Mouse (Mus musculus) kidney, embryonic 16.5 days (tissue): ENCODE data around the gene Adcy6. TPM values are rescaled to one million over a fixed set of nuclear protein-coding genes. Genes with fewer than 3 reads are reported as not detected.

Source experiments
- ATAC-seq: fragments of 200-750 bp; cut with Nextera tagmentation; 2 replicates; pipeline ENCODE4 v1.8.0; 2017; ENCODE audit warnings: moderate TSS enrichment; ENCODE audit not compliant: low FRiP score, low TSS enrichment
- H3K27ac ChIP-seq: fragments of 300-500 bp; sonication (generic); 2 replicates; pipeline ENCODE4 v1.5.1; 2014; ENCODE audit warnings: low read length
- H3K27me3 ChIP-seq: fragments of 300-500 bp; sonication (generic); 2 replicates; pipeline ENCODE4 v1.6.1; 2014; ENCODE audit warnings: low read length, control low read depth, mixed read lengths; ENCODE audit not compliant: insufficient read depth
- H3K36me3 ChIP-seq: fragments of 300-500 bp; sonication (generic); 2 replicates; pipeline ENCODE4 v1.6.1; 2014; ENCODE audit warnings: low read length, control low read depth, mixed read lengths; ENCODE audit not compliant: insufficient read depth
- H3K4me1 ChIP-seq: fragments of 300-500 bp; sonication (generic); 2 replicates; pipeline ENCODE4 v1.6.1; 2014; ENCODE audit warnings: low read length, control low read depth, mixed read lengths; ENCODE audit not compliant: insufficient read depth
- H3K4me2 ChIP-seq: fragments of 300-500 bp; sonication (generic); replicated peaks from 2 replicates; pipeline ENCODE4 v1.6.1; 2014; ENCODE audit warnings: low read depth, low read length
- H3K4me3 ChIP-seq: fragments of 300-500 bp; sonication (generic); 2 replicates; pipeline ENCODE4 v1.5.1; 2014; ENCODE audit warnings: mild to moderate bottlenecking, low read length
- H3K9ac ChIP-seq: fragments of 300-500 bp; sonication (generic); replicated peaks from 2 replicates; pipeline ENCODE4 v1.6.1; 2014; ENCODE audit warnings: low read length
- H3K9me3 ChIP-seq: fragments of 300-500 bp; sonication (generic); 2 replicates; pipeline ENCODE4 v1.6.1; 2016; ENCODE audit warnings: low read length, control low read depth
- WGBS: fragments of 180-500 bp; shearing (Covaris S2); extraction: QIAGEN DNeasy Blood & Tissue Kit; methylation state at CpG from one replicate; pipeline ENCODE4 v1.1.7; 2014; 5-methylcytosine and 5-hydroxymethylcytosine counted together
- polyA plus RNA-seq: library from polyadenylated mRNA; unstranded; fragments of >200 nt; fragmentation: Nextera tagmentation; extraction: Ambion mirVana; gene quantifications from 2 replicates; pipeline ENCODE4 v1.2.1, GENCODE M21; 2015

Gene Adcy6
- polyA plus RNA-seq, 1 experiment from 2014 or later = 26.0 TPM

DNA sequence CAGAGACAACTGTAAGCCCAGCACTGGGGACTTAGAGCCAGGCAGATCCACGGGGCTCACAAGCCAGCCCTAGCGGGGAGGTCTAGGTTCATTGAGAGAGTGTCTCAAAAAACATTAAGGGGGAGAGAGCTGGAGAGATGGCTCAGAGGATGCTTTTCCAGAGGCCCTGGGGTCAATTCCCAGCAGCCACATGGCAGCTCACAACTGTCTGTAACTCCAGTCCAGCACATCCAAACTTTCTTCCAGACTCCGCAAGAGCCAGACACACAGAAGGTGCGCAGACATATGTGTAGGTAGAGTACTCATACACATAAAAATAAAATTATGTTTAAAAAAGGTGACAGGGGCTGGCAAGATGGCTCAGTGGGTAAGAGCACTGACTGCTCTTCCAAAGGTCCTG, 36.6 kb downstream of the Adcy6 start:
- no peak for ATAC-seq
- H3K4me1 ChIP-seq = peaks cover 9% of the 10 kb centered on the region
- H3K36me3 ChIP-seq = no peaks in the 10 kb centered on the region
- H3K9me3 ChIP-seq = no peaks in the 10 kb centered on the region
- H3K4me3 ChIP-seq = no peak overlapping the region
- no peak overlapping the region for H3K9ac ChIP-seq
- no peak overlapping the region for H3K27ac ChIP-seq
- no peaks in the 10 kb centered on the region for H3K27me3 ChIP-seq
- H3K4me2 ChIP-seq = no peak overlapping the region
- WGBS = 71% methylated on average over 4 of the region's 4 CpGs

DNA sequence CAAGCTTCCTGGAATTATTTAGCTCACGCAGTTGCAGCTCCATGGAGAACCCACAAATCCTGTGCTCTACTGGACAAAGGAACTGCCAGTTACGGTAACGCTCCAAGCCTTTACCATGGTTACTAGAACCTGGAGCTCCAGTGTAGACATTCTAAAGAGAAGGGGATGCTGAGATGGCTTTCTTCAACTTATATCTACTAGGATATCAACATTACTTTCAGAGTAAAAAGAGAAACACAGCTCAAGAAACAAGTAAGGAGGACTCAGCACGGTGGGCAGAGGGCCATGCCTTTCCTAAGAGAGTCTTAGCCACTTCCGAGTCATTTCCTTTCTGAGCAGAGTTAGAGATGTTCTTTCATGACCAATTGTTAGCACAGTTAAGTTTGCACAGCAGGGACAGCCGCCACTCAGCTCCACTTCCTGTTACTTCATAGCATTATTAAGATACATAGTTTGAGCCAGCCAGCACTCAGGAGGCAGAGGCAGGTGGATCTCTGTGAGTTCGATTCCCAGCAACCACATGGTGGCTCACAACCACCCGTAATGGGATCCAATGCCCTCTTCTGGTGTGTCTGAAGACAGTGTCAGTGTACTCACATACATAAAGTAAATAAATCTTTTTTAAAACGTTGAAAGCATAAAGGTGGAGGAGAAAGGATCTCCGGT, 38.9 kb downstream of the Adcy6 start, which contains the start of the genes Ccnt1 and 4930415O20Rik:
Gene Ccnt1 (minus strand): TSS at position 51 of the 666 bp plus-strand sequence.
Gene 4930415O20Rik (plus strand): TSS at position 132 of the 666 bp plus-strand sequence.
- Histone ChIP-seq H3K4me1 (peaks cover 14% of the 10 kb centered on the region), H3K9ac (no peak within 1 kb of the TSS), H3K9me3 (no peaks in the 10 kb centered on the region), H3K4me2 (no peak within 1 kb of the TSS), H3K27ac (no peak within 1 kb of the TSS), H3K4me3 (no peak within 1 kb of the TSS), H3K36me3 (no peaks in the 10 kb centered on the region), H3K27me3 (no peaks in the 10 kb centered on the region)
- 82% methylated on average over 10 of the region's 10 CpGs for WGBS
- ATAC-seq = no peak

DNA sequence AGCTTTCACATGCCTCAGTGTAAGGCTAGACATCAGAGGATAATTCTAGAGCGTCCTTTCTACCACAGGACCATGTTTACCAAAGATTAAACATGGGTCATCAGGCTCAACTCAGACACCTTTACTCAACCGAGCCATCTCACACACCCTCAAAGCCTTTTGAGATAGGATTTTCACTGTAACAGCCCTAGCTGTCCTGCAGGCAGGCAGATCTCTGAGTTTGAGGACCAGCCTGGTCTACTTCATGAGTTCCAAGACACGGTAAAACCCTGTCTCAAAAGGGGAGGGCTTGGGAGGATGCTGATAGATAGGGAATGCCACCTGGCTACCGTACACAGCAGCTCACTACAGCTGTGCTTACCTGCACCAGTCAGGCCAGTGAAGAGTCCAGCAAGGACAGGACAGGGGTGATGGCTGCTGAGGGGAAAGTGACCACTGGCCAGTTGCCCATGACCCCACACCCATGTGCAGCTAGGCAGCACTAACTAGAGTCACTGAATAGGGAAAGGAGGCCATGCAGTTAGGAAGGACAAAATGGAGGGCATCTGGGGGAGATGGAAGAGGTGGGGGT, 40.0 kb downstream of the Adcy6 start:
- WGBS = 90% methylated on average over 4 of the region's 4 CpGs

DNA sequence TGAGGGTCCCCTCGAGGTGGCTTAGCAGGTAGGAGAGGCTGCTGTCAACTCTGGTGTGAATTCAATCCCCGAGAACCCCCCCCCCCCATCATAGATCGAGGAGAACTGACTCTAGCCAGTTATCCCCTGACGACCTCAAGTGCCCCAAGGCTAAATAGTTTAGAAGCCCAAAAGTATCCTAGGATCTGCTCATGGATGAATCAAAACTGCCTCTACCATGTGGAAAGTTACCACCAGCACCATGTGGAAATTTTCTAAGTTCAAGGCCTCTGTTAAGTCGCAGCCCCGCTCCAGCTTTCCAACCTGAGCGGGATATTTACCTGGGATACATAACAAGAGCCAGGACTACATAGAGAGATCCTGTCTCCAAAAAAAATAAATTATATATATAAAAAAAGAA, 40.7 kb downstream of the Adcy6 start:
- peak overlapping the region; percentile 88 for H3K4me2 ChIP-seq
- ATAC-seq = no peak
- 64% methylated on average over 7 of the region's 7 CpGs for WGBS
- H3K36me3 ChIP-seq = no peaks in the 10 kb centered on the region
- no peaks in the 10 kb centered on the region for H3K27me3 ChIP-seq
- H3K4me1 ChIP-seq = peaks cover 26% of the 10 kb centered on the region
- H3K9ac ChIP-seq = peak overlapping the region; percentile 93
- no peaks in the 10 kb centered on the region for H3K9me3 ChIP-seq
- peak overlapping the region; percentile 99 for H3K4me3 ChIP-seq
- peak overlapping the region; percentile 97; the same call in 1 of the 2 replicates for H3K27ac ChIP-seq

More for the DNA sequence above, 40.0 kb downstream of the Adcy6 start:
- no peak overlapping the region for H3K9ac ChIP-seq
- no peak overlapping the region for H3K27ac ChIP-seq
- no peaks in the 10 kb centered on the region for H3K36me3 ChIP-seq
- no peak for ATAC-seq
- no peaks in the 10 kb centered on the region for H3K27me3 ChIP-seq
- no peaks in the 10 kb centered on the region for H3K9me3 ChIP-seq
- peaks cover 25% of the 10 kb centered on the region for H3K4me1 ChIP-seq
- H3K4me3 ChIP-seq = no peak overlapping the region
- H3K4me2 ChIP-seq = no peak overlapping the region

DNA sequence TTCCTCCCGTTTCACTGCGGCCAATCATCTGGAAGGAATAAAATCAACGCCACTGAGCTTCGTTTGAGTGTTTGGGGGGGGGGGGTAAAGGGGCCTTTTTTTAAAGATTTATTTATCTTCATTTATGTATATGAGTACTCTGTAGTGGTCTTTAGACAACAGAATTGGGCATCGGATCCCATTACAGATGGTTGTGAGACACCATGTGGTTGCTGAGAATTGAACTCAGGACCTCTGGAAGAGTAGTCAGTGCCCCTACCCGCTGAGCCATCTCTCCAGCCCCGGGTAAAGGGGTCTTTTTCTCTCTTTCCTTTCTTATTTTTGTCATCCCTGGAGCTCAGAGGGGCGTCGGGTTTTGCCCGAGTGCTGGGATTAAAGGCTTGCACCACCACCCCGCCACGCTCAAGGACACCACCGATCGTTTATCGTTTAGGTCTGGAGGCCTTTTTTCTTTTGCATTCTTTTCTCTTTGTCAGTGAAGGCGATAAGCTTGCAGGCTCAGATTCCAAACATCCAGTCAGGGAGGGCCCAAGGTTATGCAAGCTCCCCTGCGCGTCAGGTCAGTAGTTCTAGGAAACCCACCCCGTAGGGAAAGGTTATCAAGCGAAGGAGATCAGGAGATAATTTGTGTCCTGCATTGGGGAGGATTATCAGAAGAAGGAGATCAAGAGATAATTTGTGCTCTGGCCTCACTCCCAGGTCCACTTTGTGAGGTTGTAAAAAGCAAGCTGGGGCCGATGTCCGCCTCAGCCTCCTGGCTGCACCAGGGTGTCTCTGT, 41.4 kb downstream of the Adcy6 start:
- Histone ChIP-seq H3K4me3 (peak overlapping the region; percentile 99), H3K4me2 (peak overlapping the region; percentile 88), H3K27me3 (no peaks in the 10 kb centered on the region), H3K27ac (peak overlapping the region; percentile 97), H3K9ac (peak overlapping the region; percentile 93), H3K4me1 (peaks cover 26% of the 10 kb centered on the region), H3K9me3 (no peaks in the 10 kb centered on the region), H3K36me3 (peaks cover 3% of the 10 kb centered on the region)
- WGBS = 4% methylated on average over 22 of the region's 22 CpGs
- ATAC-seq = 0 out of 2 replicates have a peak, but pooled peaks have one; percentile 17

DNA sequence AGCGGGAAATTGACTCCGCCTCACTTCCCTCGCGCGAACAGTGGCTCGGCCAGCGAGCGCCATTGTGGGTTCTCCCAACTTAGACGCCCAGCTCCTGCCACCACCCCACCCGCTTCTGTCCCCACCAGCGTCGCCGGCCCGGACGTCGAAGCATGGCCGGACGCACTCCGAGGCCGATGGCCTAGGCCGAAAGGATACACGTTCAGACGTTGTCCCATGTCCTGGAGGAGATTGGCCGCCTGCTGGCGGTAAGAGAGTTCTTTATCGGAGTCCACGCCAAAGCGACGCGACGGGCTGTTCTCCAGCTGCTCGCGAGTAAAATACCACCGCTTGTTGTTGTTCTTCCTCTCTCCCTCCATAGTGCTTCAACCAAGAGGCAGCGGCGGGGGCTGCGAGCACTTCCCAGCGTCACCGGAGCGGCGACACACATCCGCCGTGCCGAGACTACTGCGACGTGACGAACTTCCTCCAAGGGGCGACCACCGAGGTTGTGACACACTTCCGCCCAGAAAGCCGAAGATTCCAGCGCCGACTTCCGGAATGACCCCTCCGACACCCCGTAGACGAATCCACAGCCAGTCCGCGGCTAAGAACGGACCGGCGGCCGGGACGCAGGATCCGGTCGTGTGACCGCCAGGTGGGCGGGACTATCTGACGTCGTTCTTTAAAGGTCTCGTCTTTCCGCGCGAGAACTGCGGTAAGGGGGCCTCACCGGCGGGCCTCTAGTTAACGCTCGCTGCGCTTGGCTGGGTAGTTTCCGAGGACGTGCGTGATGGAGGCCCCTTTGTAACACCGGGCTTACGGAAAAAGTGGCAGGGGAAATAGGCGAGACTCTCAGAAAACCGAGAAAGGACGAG, 42.4 kb downstream of the Adcy6 start:
- peaks cover 12% of the 10 kb centered on the region for H3K36me3 ChIP-seq
- H3K4me2 ChIP-seq = peak overlapping the region; percentile 94
- no peaks in the 10 kb centered on the region for H3K27me3 ChIP-seq
- peak overlapping the region; percentile 96 for H3K9ac ChIP-seq
- H3K9me3 ChIP-seq = no peaks in the 10 kb centered on the region
- WGBS = under 1% methylated on average over 88 of the region's 88 CpGs
- H3K4me1 ChIP-seq = peaks cover 26% of the 10 kb centered on the region
- peak overlapping the region; percentile 98 for H3K27ac ChIP-seq
- ATAC-seq = peak; percentile 96
- H3K4me3 ChIP-seq = peak overlapping the region; percentile 99

DNA sequence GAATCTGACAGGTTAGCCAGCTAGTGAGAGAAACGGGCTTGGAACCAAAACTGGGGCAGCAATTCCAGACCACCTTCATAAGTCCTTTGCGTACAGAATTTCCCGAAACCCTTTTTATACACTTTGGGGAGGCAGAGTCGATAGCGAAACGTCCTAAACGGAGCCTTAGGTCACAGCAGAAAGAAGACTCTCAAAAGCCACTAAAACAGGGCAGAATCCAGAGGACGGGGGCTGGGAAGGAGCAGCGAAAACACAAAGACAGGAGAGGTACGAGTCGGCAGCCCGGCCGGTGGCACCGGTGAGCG, 43.0 kb downstream of the Adcy6 start:
- WGBS = under 1% methylated on average over 15 of the region's 15 CpGs
- no peaks in the 10 kb centered on the region for H3K9me3 ChIP-seq
- H3K9ac ChIP-seq = peak overlapping the region; percentile 96
- peak overlapping the region; percentile 94 for H3K4me2 ChIP-seq
- ATAC-seq = no peak
- H3K4me3 ChIP-seq = peak overlapping the region; percentile 99
- H3K27me3 ChIP-seq = no peaks in the 10 kb centered on the region
- peaks cover 26% of the 10 kb centered on the region for H3K4me1 ChIP-seq
- H3K27ac ChIP-seq = peak overlapping the region; percentile 98
- H3K36me3 ChIP-seq = peaks cover 13% of the 10 kb centered on the region

DNA sequence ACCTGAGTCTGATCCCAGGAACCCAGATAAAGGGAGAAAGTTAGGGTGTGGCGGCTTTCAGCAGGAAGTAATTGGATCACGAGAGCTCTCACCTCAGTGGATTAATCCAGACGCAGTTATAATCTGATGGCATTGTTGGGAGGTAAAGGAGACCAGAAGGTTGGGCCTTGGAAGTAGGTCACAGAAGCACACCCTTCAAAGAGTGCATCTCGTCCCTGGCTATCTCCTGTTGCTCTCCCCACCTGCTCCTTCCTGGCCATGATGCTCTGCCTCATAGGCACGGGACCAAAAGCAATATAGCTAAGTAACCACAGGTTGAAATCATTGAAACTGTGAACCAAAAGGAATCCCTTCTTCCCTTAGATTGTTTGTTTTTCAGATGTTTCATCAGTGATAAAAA, 52.7 kb downstream of the Adcy6 start:
- ATAC-seq = no peak
- Histone ChIP-seq H3K9ac (no peak overlapping the region), H3K27me3 (no peaks in the 10 kb centered on the region), H3K27ac (no peak overlapping the region), H3K4me2 (no peak overlapping the region), H3K4me3 (no peak overlapping the region), H3K4me1 (no peaks in the 10 kb centered on the region), H3K9me3 (no peaks in the 10 kb centered on the region), H3K36me3 (peaks cover 44% of the 10 kb centered on the region)
- WGBS = 91% methylated on average over 5 of the region's 5 CpGs

DNA sequence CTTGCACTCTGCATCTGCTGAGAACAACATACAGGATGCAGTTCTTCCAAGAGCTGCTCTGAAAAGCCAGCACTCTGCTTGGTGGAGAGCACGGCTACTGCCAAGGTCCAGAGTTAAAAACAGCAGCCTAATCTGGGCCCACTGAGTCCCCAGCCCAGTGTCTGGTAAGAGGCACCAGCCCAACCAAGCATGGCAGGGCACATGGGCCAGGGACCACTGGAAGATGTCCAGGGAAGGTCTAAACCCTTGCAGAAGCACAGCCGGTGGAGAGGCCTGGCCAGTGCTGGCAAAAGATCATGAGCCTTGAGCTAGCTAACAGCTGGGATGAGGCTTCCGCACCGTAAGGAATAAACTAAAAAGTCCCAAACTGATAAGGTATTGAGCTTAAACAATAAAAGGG, 54.0 kb downstream of the Adcy6 start:
- Histone ChIP-seq H3K27ac (no peak overlapping the region), H3K4me1 (no peaks in the 10 kb centered on the region), H3K4me3 (no peak overlapping the region), H3K9me3 (no peaks in the 10 kb centered on the region), H3K36me3 (peaks cover 52% of the 10 kb centered on the region), H3K9ac (no peak overlapping the region), H3K27me3 (no peaks in the 10 kb centered on the region), H3K4me2 (no peak overlapping the region)
- no peak for ATAC-seq
- WGBS = 94% methylated on average over 4 of the region's 4 CpGs
